Mouse (Mus musculus) embryonic facial prominence, embryonic 10.5 days (tissue): ENCODE results near the gene Reps2. TPM values are rescaled to one million over a fixed set of nuclear protein-coding genes. Genes with fewer than 3 reads are reported as not detected.

Source experiments
- DNase-seq: peaks from one replicate; pipeline ENCODE4 v3.0.0-alpha.2; 2017; ENCODE audit warnings: low spot score
- H3K27ac ChIP-seq: fragments of 300-500 bp; sonication (generic); replicated peaks from 2 replicates; pipeline ENCODE4 v1.5.1; 2016; ENCODE audit warnings: mild to moderate bottlenecking
- H3K27me3 ChIP-seq: fragments of 300-500 bp; sonication (generic); replicated peaks from 2 replicates; pipeline ENCODE4 v1.6.1; 2016; ENCODE audit warnings: low read depth, mild to moderate bottlenecking; ENCODE audit not compliant: poor library complexity, severe bottlenecking
- H3K36me3 ChIP-seq: fragments of 300-500 bp; sonication (generic); replicated peaks from 2 replicates; pipeline ENCODE4 v1.6.1; 2016; ENCODE audit warnings: mild to moderate bottlenecking, moderate library complexity
- H3K4me1 ChIP-seq: fragments of 300-500 bp; sonication (generic); 2 replicates; pipeline ENCODE4 v1.6.1; 2016
- H3K4me3 ChIP-seq: fragments of 300-500 bp; sonication (generic); 2 replicates; pipeline ENCODE4 v1.5.1; 2016; ENCODE audit warnings: mild to moderate bottlenecking, moderate library complexity
- H3K9me3 ChIP-seq: fragments of 300-500 bp; sonication (generic); 2 replicates; pipeline ENCODE4 v1.6.1; 2016; ENCODE audit warnings: mild to moderate bottlenecking
- WGBS: fragments of 180-500 bp; shearing (Covaris S2); methylation state at CpG from one replicate; pipeline ENCODE4 v1.1.7; 2016; 5-methylcytosine and 5-hydroxymethylcytosine counted together
- polyA plus RNA-seq: library from polyadenylated mRNA; unstranded; fragments of >200 nt; fragmentation: Nextera tagmentation; extraction: Ambion mirVana; gene quantifications from 2 replicates; pipeline ENCODE4 v1.2.1, GENCODE M21; 2016

Gene Reps2
- polyA plus RNA-seq, 1 experiment from 2014 or later, result 0.25 TPM

GRCm38 (mm10) chrX:162568439-162568838 lies 75.0 kb downstream of the Reps2 start:
- Histone ChIP-seq H3K4me3 (no peak overlapping the region), H3K9me3 (no peaks in the 10 kb centered on the region), H3K4me1 (no peaks in the 10 kb centered on the region), H3K36me3 (no peaks in the 10 kb centered on the region), H3K27ac (no peak overlapping the region), H3K27me3 (peaks cover 77% of the 10 kb centered on the region)
- DNase-seq, result no peak
- WGBS, result 78% methylated on average over 2 of the region's 2 CpGs

GRCm38 (mm10) chrX:162565501-162565900 lies 77.9 kb downstream of the Reps2 start:
- Histone ChIP-seq H3K4me1 (no peaks in the 10 kb centered on the region), H3K4me3 (no peak overlapping the region), H3K27me3 (peaks cover 74% of the 10 kb centered on the region), H3K36me3 (no peaks in the 10 kb centered on the region), H3K9me3 (no peaks in the 10 kb centered on the region), H3K27ac (no peak overlapping the region)
- no peak for DNase-seq
- 85% methylated on average over 4 of the region's 4 CpGs for WGBS

GRCm38 (mm10) chrX:162556459-162556841 lies 87.0 kb downstream of the Reps2 start:
- no peak overlapping the region for H3K4me3 ChIP-seq
- no peaks in the 10 kb centered on the region for H3K4me1 ChIP-seq
- no peak for DNase-seq
- no peaks in the 10 kb centered on the region for H3K36me3 ChIP-seq
- WGBS, result 86% methylated on average over 6 of the region's 6 CpGs
- H3K27me3 ChIP-seq, result peaks cover 82% of the 10 kb centered on the region
- no peak overlapping the region for H3K27ac ChIP-seq
- no peaks in the 10 kb centered on the region for H3K9me3 ChIP-seq

- peaks cover 82% of the 10 kb centered on the region for H3K27me3 ChIP-seq
- no peaks in the 10 kb centered on the region for H3K9me3 ChIP-seq
- 88% methylated on average over 1 of the region's 1 CpGs for WGBS
- H3K4me3 ChIP-seq, result no peak overlapping the region
- no peaks in the 10 kb centered on the region for H3K36me3 ChIP-seq
- no peaks in the 10 kb centered on the region for H3K4me1 ChIP-seq
- no peak overlapping the region for H3K27ac ChIP-seq
- DNase-seq, result no peak
Observed at GRCm38 (mm10) chrX:162555729-162556458, 87.6 kb downstream of the Reps2 start.

- no peak for DNase-seq
- no peak overlapping the region for H3K27ac ChIP-seq
- no peak overlapping the region for H3K4me3 ChIP-seq
- no peaks in the 10 kb centered on the region for H3K4me1 ChIP-seq
- WGBS, result 88% methylated on average over 3 of the region's 3 CpGs
- H3K9me3 ChIP-seq, result no peaks in the 10 kb centered on the region
- H3K36me3 ChIP-seq, result no peaks in the 10 kb centered on the region
- peaks cover 81% of the 10 kb centered on the region for H3K27me3 ChIP-seq
Observed at GRCm38 (mm10) chrX:162554513-162554912, 88.9 kb downstream of the Reps2 start.

GRCm38 (mm10) chrX:162552383-162552782 lies 91.1 kb downstream of the Reps2 start:
- Histone ChIP-seq H3K4me3 (no peak overlapping the region), H3K36me3 (no peaks in the 10 kb centered on the region), H3K9me3 (no peaks in the 10 kb centered on the region), H3K27me3 (peaks cover 82% of the 10 kb centered on the region), H3K27ac (no peak overlapping the region), H3K4me1 (no peaks in the 10 kb centered on the region)
- 56% methylated on average over 8 of the region's 8 CpGs for WGBS
- DNase-seq, result no peak

- Histone ChIP-seq H3K4me1 (no peaks in the 10 kb centered on the region), H3K27ac (no peak overlapping the region), H3K9me3 (no peaks in the 10 kb centered on the region), H3K36me3 (no peaks in the 10 kb centered on the region), H3K4me3 (no peak overlapping the region), H3K27me3 (peaks cover 81% of the 10 kb centered on the region)
- no peak for DNase-seq
Observed at GRCm38 (mm10) chrX:162545037-162545436, 98.4 kb downstream of the Reps2 start.

GRCm38 (mm10) chrX:162542576-162543227 lies 100.7 kb downstream of the Reps2 start:
- Histone ChIP-seq H3K4me3 (no peak overlapping the region), H3K4me1 (no peaks in the 10 kb centered on the region), H3K9me3 (no peaks in the 10 kb centered on the region), H3K27me3 (peaks cover 90% of the 10 kb centered on the region), H3K27ac (no peak overlapping the region), H3K36me3 (no peaks in the 10 kb centered on the region)
- DNase-seq, result no peak
- 77% methylated on average over 1 of the region's 1 CpGs for WGBS

- Histone ChIP-seq H3K4me3 (no peak overlapping the region), H3K9me3 (no peaks in the 10 kb centered on the region), H3K27ac (no peak overlapping the region), H3K36me3 (no peaks in the 10 kb centered on the region), H3K4me1 (no peaks in the 10 kb centered on the region), H3K27me3 (peaks cover 90% of the 10 kb centered on the region)
- WGBS, result 93% methylated on average over 1 of the region's 1 CpGs
- no peak for DNase-seq
Observed at GRCm38 (mm10) chrX:162541961-162542360, 101.5 kb downstream of the Reps2 start.

GRCm38 (mm10) chrX:162531016-162531415 lies 112.4 kb downstream of the Reps2 start:
- Histone ChIP-seq H3K27me3 (peaks cover 51% of the 10 kb centered on the region), H3K36me3 (no peaks in the 10 kb centered on the region), H3K27ac (no peak overlapping the region), H3K4me1 (no peaks in the 10 kb centered on the region), H3K9me3 (no peaks in the 10 kb centered on the region), H3K4me3 (no peak overlapping the region)
- WGBS, result 90% methylated on average over 2 of the region's 2 CpGs
- DNase-seq, result no peak

- Histone ChIP-seq H3K27ac (no peak overlapping the region), H3K4me3 (no peak overlapping the region), H3K27me3 (peaks cover 62% of the 10 kb centered on the region), H3K4me1 (no peaks in the 10 kb centered on the region), H3K9me3 (no peaks in the 10 kb centered on the region), H3K36me3 (no peaks in the 10 kb centered on the region)
- 38% methylated on average over 2 of the region's 2 CpGs for WGBS
- peak; percentile 45 for DNase-seq
Observed at GRCm38 (mm10) chrX:162527240-162527639, 116.2 kb downstream of the Reps2 start.

GRCm38 (mm10) chrX:162521831-162522514 lies 121.5 kb downstream of the Reps2 start:
- H3K36me3 ChIP-seq, result no peaks in the 10 kb centered on the region
- H3K4me3 ChIP-seq, result no peak overlapping the region
- DNase-seq, result no peak
- no peaks in the 10 kb centered on the region for H3K9me3 ChIP-seq
- peaks cover 95% of the 10 kb centered on the region for H3K27me3 ChIP-seq
- no peaks in the 10 kb centered on the region for H3K4me1 ChIP-seq
- no peak overlapping the region for H3K27ac ChIP-seq
- 72% methylated on average over 9 of the region's 9 CpGs for WGBS

- H3K36me3 ChIP-seq, result no peaks in the 10 kb centered on the region
- WGBS, result 45% methylated on average over 4 of the region's 4 CpGs
- peaks cover 94% of the 10 kb centered on the region for H3K27me3 ChIP-seq
- no peaks in the 10 kb centered on the region for H3K4me1 ChIP-seq
- DNase-seq, result no peak
- H3K9me3 ChIP-seq, result no peaks in the 10 kb centered on the region
- no peak overlapping the region for H3K4me3 ChIP-seq
- H3K27ac ChIP-seq, result no peak overlapping the region
Observed at GRCm38 (mm10) chrX:162521197-162521596, 122.3 kb downstream of the Reps2 start.
